In genomic region chr17:62417584-62417983, GRCm38 (mm10) we compare ENCODE assay signal across 26 mouse cellular contexts.
DNase-seq lines count a peak whose midpoint lies in the region; ATAC-seq and TF ChIP-seq lines count a peak whose summit lies in the region.
"Had no signal": no experiment of that assay in that cellular context is flagged by ENCODE, and none has a peak within 500 bp of the region (broad histone marks: within the 10 kb centered on the region; RNA-seq: fewer than 3 reads in every experiment).

No protein-coding gene starts in this region.

- H3K4me2 ChIP-seq in forebrain, embryonic 15.5 days (replicated peaks) = no peak overlapping the region
- H3K4me2 ChIP-seq in forebrain, embryonic 12.5 days = no peak overlapping the region
- H3K4me2 ChIP-seq: embryonic facial prominence, embryonic 12.5 days; embryonic facial prominence, embryonic 15.5 days; heart, embryonic 12.5 days; heart, embryonic 15.5 days; hindbrain, embryonic 14.5 days had no signal

- no peak overlapping the region for H3K4me3 ChIP-seq in forebrain, embryonic 15.5 days
- H3K4me3 ChIP-seq in forebrain, embryonic 12.5 days (replicated peaks) = no peak overlapping the region
- H3K4me3 ChIP-seq: embryonic facial prominence, embryonic 12.5 days; embryonic facial prominence, embryonic 15.5 days; gastrocnemius, adult 2 months; heart, embryonic 12.5 days; heart, embryonic 15.5 days; hindbrain, embryonic 10.5 days had no signal

- no peaks in the 10 kb centered on the region for H3K36me3 ChIP-seq in forebrain, embryonic 15.5 days
- no peaks in the 10 kb centered on the region for H3K36me3 ChIP-seq in forebrain, embryonic 12.5 days (replicated peaks)
- H3K36me3 ChIP-seq: embryonic facial prominence, embryonic 12.5 days; embryonic facial prominence, embryonic 15.5 days; heart, embryonic 12.5 days; heart, embryonic 15.5 days; hindbrain, embryonic 10.5 days had no signal

- TF ChIP-seq POLR2A in brain, embryonic 14.5 days (IDR thresholded peaks at IDR 0.05; ENCODE audit: borderline replicate concordance, extremely low read depth, insufficient read depth, insufficient read length, poor library complexity, severe bottlenecking) = no peak

- TF ChIP-seq CTCF in brain, embryonic 14.5 days (IDR thresholded peaks at IDR 0.05; ENCODE audit: borderline replicate concordance, extremely low read depth, insufficient read depth, insufficient read length) = no peak

- peak; percentile 53; the same call in 1 of the 2 replicates for ATAC-seq in forebrain, embryonic 15.5 days (replicated peaks)
- no peak for ATAC-seq in forebrain, embryonic 12.5 days (ENCODE audit: low FRiP score)
- ATAC-seq: CD4-positive, CD25-positive, alpha-beta regulatory T cell, adult 4 months; hindbrain, postnatal 0 days; inflammation-experienced regulatory T-cells, adult 6 months; intestine, embryonic 16.5 days had no signal

- H3K9ac ChIP-seq in forebrain, embryonic 15.5 days (replicated peaks) = no peak overlapping the region
- H3K9ac ChIP-seq in forebrain, embryonic 12.5 days = no peak overlapping the region
- H3K9ac ChIP-seq: embryonic facial prominence, embryonic 12.5 days; embryonic facial prominence, embryonic 15.5 days; heart, embryonic 12.5 days; heart, embryonic 15.5 days; hindbrain, embryonic 14.5 days had no signal

- H3K4me1 ChIP-seq in forebrain, embryonic 15.5 days = no peaks in the 10 kb centered on the region
- no peaks in the 10 kb centered on the region for H3K4me1 ChIP-seq in forebrain, embryonic 12.5 days
- H3K4me1 ChIP-seq: embryonic facial prominence, embryonic 12.5 days; embryonic facial prominence, embryonic 15.5 days; hindbrain, embryonic 10.5 days had no signal

- DNase-seq in brain, embryonic 14.5 days (ENCODE audit: low read depth) = peak; percentile 46
- DNase-seq in brain, embryonic 18.5 days (ENCODE audit: low read depth, low spot score) = peak; percentile 12
- no peak for DNase-seq in frontal cortex, postnatal 10 days (ENCODE audit: low spot score in 2 of 2)
- no peak for DNase-seq in gastrocnemius, postnatal 25 days
- DNase-seq: adrenal gland, postnatal 14 days; cerebellum, adult 2 months; cerebellum, adult 9-11 months; cerebellum, postnatal 25 days; gastrocnemius, adult 2 months; gastrocnemius, postnatal 14 days; heart, adult 18-20 months; heart, postnatal 10 days; heart, postnatal 36 days; kidney, adult 18-20 months had no signal

- H3K27me3 ChIP-seq in forebrain, embryonic 15.5 days = no peaks in the 10 kb centered on the region
- no peaks in the 10 kb centered on the region for H3K27me3 ChIP-seq in forebrain, embryonic 12.5 days
- H3K27me3 ChIP-seq: embryonic facial prominence, embryonic 12.5 days; embryonic facial prominence, embryonic 15.5 days; heart, embryonic 12.5 days; heart, embryonic 15.5 days had no signal

- no peaks in the 10 kb centered on the region for H3K9me3 ChIP-seq in forebrain, embryonic 15.5 days
- H3K9me3 ChIP-seq in forebrain, embryonic 12.5 days = no peaks in the 10 kb centered on the region
- H3K9me3 ChIP-seq: embryonic facial prominence, embryonic 12.5 days; embryonic facial prominence, embryonic 15.5 days; heart, embryonic 12.5 days; heart, embryonic 15.5 days; hindbrain, embryonic 10.5 days had no signal

- 51% methylated on average over 8 of the region's 8 CpGs for WGBS in forebrain, embryonic 15.5 days
- 74% methylated on average over 8 of the region's 8 CpGs for WGBS in forebrain, embryonic 12.5 days

- no peak overlapping the region for H3K27ac ChIP-seq in forebrain, embryonic 15.5 days (replicated peaks)
- no peak overlapping the region for H3K27ac ChIP-seq in forebrain, embryonic 12.5 days
- H3K27ac ChIP-seq: embryonic facial prominence, embryonic 12.5 days; embryonic facial prominence, embryonic 15.5 days; gastrocnemius, adult 2 months; heart, embryonic 15.5 days; hindbrain, embryonic 10.5 days; hindbrain, embryonic 14.5 days; hindbrain, postnatal 0 days had no signal

Comparison
In these comparisons a context has a peak if more than half of its experiments do, and no peak if none do; other contexts are left out.
1. DNase-seq: peak in brain, embryonic 14.5 days (single experiment) and brain, embryonic 18.5 days (single experiment); none in frontal cortex, postnatal 10 days (0 of 2) and gastrocnemius, postnatal 25 days (single experiment).